Mouse (Mus musculus) B cell, adult 2 months (primary cell): Measurements from ENCODE around the gene Klk11.

Experiments
- DNase-seq, 2 experiments: peaks; one replicate each; pipeline ENCODE4 v3.0.0; 2022

The Klk11 gene

GRCm38 (mm10) chr7:43797333-43797769 lies 22.9 kb downstream of the Klk11 start, which contains the start of gene Klk8:
Klk8 (plus strand) TSS chr7:43797577.
- DNase-seq, result peak; percentile 38 to 40

GRCm38 (mm10) chr7:43797844-43798462 lies 23.5 kb downstream of the Klk11 start:
- peak in 1 of 2 experiments; percentile 1 for DNase-seq

GRCm38 (mm10) chr7:43799876-43800275 lies 25.5 kb downstream of the Klk11 start:
- DNase-seq, result no peak

- no peak for DNase-seq
Observed at GRCm38 (mm10) chr7:43810994-43811393, 36.6 kb downstream of the Klk11 start, which contains the start of gene Klk7. Klk7 (plus strand) TSS chr7:43811294.

GRCm38 (mm10) chr7:43815211-43815610 lies 40.8 kb downstream of the Klk11 start:
- DNase-seq, result no peak

GRCm38 (mm10) chr7:43816746-43817145 lies 42.3 kb downstream of the Klk11 start:
- no peak for DNase-seq

GRCm38 (mm10) chr7:43821581-43821980 lies 47.2 kb downstream of the Klk11 start:
- DNase-seq, result no peak

GRCm38 (mm10) chr7:43824199-43824598 lies 49.8 kb downstream of the Klk11 start, which contains the start of gene Klk6:
Klk6 (plus strand) TSS chr7:43824499.
- no peak for DNase-seq

GRCm38 (mm10) chr7:43826056-43826455 lies 51.7 kb downstream of the Klk11 start:
- DNase-seq, result no peak

- DNase-seq, result no peak
Observed at GRCm38 (mm10) chr7:43827706-43828105, 53.3 kb downstream of the Klk11 start.
